Mouse (Mus musculus) erythroblast, embryonic 14.5 days (primary cell): ENCODE measurements around the gene Cyp2j12. TPM values are rescaled to one million over a fixed set of nuclear protein-coding genes. Genes with fewer than 3 reads are reported as not detected.
"Not testable (repeated sequence)": the region's sequence is repeated elsewhere in the genome, so short reads cannot be mapped to it uniquely, and the experiment has no call there.

ENCODE experiments used
- H3K27me3 ChIP-seq: 2 replicates; pipeline ENCODE4 v1.6.1; 2012; ENCODE audit warnings: inconsistent platforms; ENCODE audit not compliant: control insufficient read depth
- H3K36me3 ChIP-seq: 2 replicates; pipeline ENCODE4 v1.6.1; 2012; ENCODE audit warnings: mild to moderate bottlenecking, inconsistent platforms; ENCODE audit not compliant: control insufficient read depth
- H3K4me1 ChIP-seq: 2 replicates; pipeline ENCODE4 v1.6.1; 2012; ENCODE audit warnings: inconsistent platforms; ENCODE audit not compliant: control insufficient read depth
- H3K4me3 ChIP-seq: replicated peaks from 2 replicates; pipeline ENCODE3; 2012; ENCODE audit warnings: moderate library complexity, mild to moderate bottlenecking, inconsistent platforms
- H3K9me3 ChIP-seq: 2 replicates; pipeline ENCODE4 v1.6.1; 2012; ENCODE audit warnings: low read length, inconsistent platforms, mixed read lengths; ENCODE audit not compliant: control insufficient read depth
- GATA1 ChIP-seq: IDR thresholded peaks from 2 replicates; pipeline ENCODE4 v1.6.1; 2012; ENCODE audit warnings: low read length, inconsistent platforms, mixed read lengths
- TAL1 ChIP-seq: IDR thresholded peaks from 3 replicates; pipeline ENCODE4 v1.6.1; 2012; ENCODE audit warnings: low read length, inconsistent platforms, mixed read lengths
- polyA plus RNA-seq: library from polyadenylated mRNA; stranded (reverse); fragments of >175 nt; gene quantifications from 2 replicates; pipeline ENCODE4 v1.2.3, GENCODE M21; 2012

The Cyp2j12 gene
- polyA plus RNA-seq, 1 experiment: not detected

- Histone ChIP-seq H3K9me3 (no peaks in the 10 kb centered on the region), H3K4me1 (no peaks in the 10 kb centered on the region), H3K27me3 (no peaks in the 10 kb centered on the region), H3K4me3 (no peak overlapping the region), H3K36me3 (no peaks in the 10 kb centered on the region)
- no peak for TF ChIP-seq GATA1
- TF ChIP-seq TAL1: no peak
Measured at GRCm38 (mm10) chr4:96091869-96092268, 49.1 kb downstream of the Cyp2j12 start.

GRCm38 (mm10) chr4:96089356-96090048, 51.5 kb downstream of the Cyp2j12 start:
- H3K4me3 ChIP-seq, H3K27me3 ChIP-seq, H3K4me1 ChIP-seq, H3K36me3 ChIP-seq, H3K9me3 ChIP-seq: not testable (repeated sequence)

GRCm38 (mm10) chr4:96078308-96078707, 62.6 kb downstream of the Cyp2j12 start:
- Histone ChIP-seq H3K4me1 (no peaks in the 10 kb centered on the region), H3K9me3 (no peaks in the 10 kb centered on the region; the same call in 1 of the 2 replicates), H3K36me3 (no peaks in the 10 kb centered on the region), H3K4me3 (no peak overlapping the region), H3K27me3 (peaks cover 6% of the 10 kb centered on the region; the same call in 1 of the 2 replicates)
- TF ChIP-seq TAL1 (no peak), GATA1 (no peak)

- Histone ChIP-seq H3K4me3 (no peak within 1 kb of the TSS), H3K9me3 (no peaks in the 10 kb centered on the region; the same call in 1 of the 2 replicates), H3K4me1 (no peaks in the 10 kb centered on the region), H3K27me3 (peaks cover 6% of the 10 kb centered on the region; the same call in 1 of the 2 replicates), H3K36me3 (no peaks in the 10 kb centered on the region)
- no peak for TF ChIP-seq TAL1
- no peak for TF ChIP-seq GATA1
Measured at GRCm38 (mm10) chr4:96077261-96078125, 63.5 kb downstream of the Cyp2j12 start, which contains the start of gene Cyp2j13. Gene Cyp2j13 (minus strand): TSS chr4:96077546.

- Histone ChIP-seq H3K27me3 (no peaks in the 10 kb centered on the region), H3K9me3 (peaks cover 7% of the 10 kb centered on the region), H3K4me3 (no peak overlapping the region), H3K4me1 (no peaks in the 10 kb centered on the region), H3K36me3 (no peaks in the 10 kb centered on the region)
- TF ChIP-seq GATA1: no peak
- no peak for TF ChIP-seq TAL1
Measured at GRCm38 (mm10) chr4:96062045-96062444, 78.9 kb downstream of the Cyp2j12 start.

- no peaks in the 10 kb centered on the region for H3K27me3 ChIP-seq
- TF ChIP-seq TAL1: no peak
- TF ChIP-seq GATA1: no peak
- peaks cover 12% of the 10 kb centered on the region for H3K9me3 ChIP-seq
- no peak overlapping the region for H3K4me3 ChIP-seq
- H3K36me3 ChIP-seq: no peaks in the 10 kb centered on the region
- no peaks in the 10 kb centered on the region for H3K4me1 ChIP-seq
Measured at GRCm38 (mm10) chr4:96060106-96060505, 80.8 kb downstream of the Cyp2j12 start.

Other genes starting within 250 kb of the Cyp2j12 start
- gene Hook1, start 173.9 kb downstream of the Cyp2j12 start, polyA plus RNA-seq: not detected in 2 replicates
- gene Cyp2j13, start 63.6 kb downstream of the Cyp2j12 start, polyA plus RNA-seq: not detected in 2 replicates
- gene Cyp2j7, start 95.5 kb upstream of the Cyp2j12 start, polyA plus RNA-seq: not detected in 2 replicates
- gene Cyp2j11, start 207.5 kb upstream of the Cyp2j12 start, polyA plus RNA-seq: not detected in 2 replicates